Mouse (Mus musculus) ES-Bruce4 (cell line): ENCODE data around the gene Prss22. TPM values are rescaled to one million over a fixed set of nuclear protein-coding genes. Genes with fewer than 3 reads are reported as not detected.

Source experiments
- H3K27ac ChIP-seq: 2 replicates; pipeline ENCODE4 v1.5.1; 2012; ENCODE audit warnings: low read length, inconsistent platforms; ENCODE audit not compliant: insufficient read depth
- H3K27me3 ChIP-seq: 2 replicates; pipeline ENCODE4 v1.6.1; 2012; ENCODE audit warnings: mild to moderate bottlenecking, low read length, inconsistent platforms; ENCODE audit not compliant: control insufficient read depth, poor library complexity, insufficient read depth, severe bottlenecking
- H3K36me3 ChIP-seq: 2 replicates; pipeline ENCODE4 v1.6.1; 2012; ENCODE audit warnings: inconsistent platforms, mild to moderate bottlenecking, low read length, moderate library complexity; ENCODE audit not compliant: control insufficient read depth, poor library complexity, insufficient read depth, severe bottlenecking
- H3K4me1 ChIP-seq: one replicate; pipeline ENCODE4 v1.8.1; 2011; ENCODE audit warnings: low read length; ENCODE audit not compliant: control insufficient read depth, insufficient read depth
- H3K4me3 ChIP-seq: 2 replicates; pipeline ENCODE4 v1.5.1; 2011; ENCODE audit warnings: low read depth, mild to moderate bottlenecking, low read length
- H3K9ac ChIP-seq: 2 replicates; pipeline ENCODE4 v1.6.1; 2012; ENCODE audit warnings: low read depth, mild to moderate bottlenecking, inconsistent platforms; ENCODE audit not compliant: poor library complexity, severe bottlenecking
- H3K9me3 ChIP-seq: replicated peaks from 2 replicates; pipeline ENCODE4 v1.6.1; 2012; ENCODE audit warnings: mild to moderate bottlenecking, low read length, inconsistent platforms; ENCODE audit not compliant: control insufficient read depth, poor library complexity, insufficient read depth, severe bottlenecking
- CTCF ChIP-seq: IDR thresholded peaks from one replicate; pipeline ENCODE4 v1.8.1; 2011; ENCODE audit warnings: low read depth, low read length
- EP300 ChIP-seq: IDR thresholded peaks from 2 replicates; pipeline ENCODE4 v1.6.1; 2011; ENCODE audit warnings: low read depth, low read length; ENCODE audit not compliant: insufficient read depth
- POLR2A ChIP-seq: IDR thresholded peaks from one replicate; pipeline ENCODE4 v1.8.1; 2011; ENCODE audit warnings: low read length; ENCODE audit not compliant: insufficient read depth
- polyA plus RNA-seq: library from polyadenylated mRNA; stranded (reverse); fragments of >200 nt; gene quantifications from 2 replicates; pipeline ENCODE4 v1.2.4, GENCODE M21; 2011; ENCODE audit warnings: low read depth; ENCODE audit not compliant: missing spikeins, insufficient read depth, insufficient read length

The Prss22 gene
- polyA plus RNA-seq, 1 experiment: 0.45 TPM

DNA sequence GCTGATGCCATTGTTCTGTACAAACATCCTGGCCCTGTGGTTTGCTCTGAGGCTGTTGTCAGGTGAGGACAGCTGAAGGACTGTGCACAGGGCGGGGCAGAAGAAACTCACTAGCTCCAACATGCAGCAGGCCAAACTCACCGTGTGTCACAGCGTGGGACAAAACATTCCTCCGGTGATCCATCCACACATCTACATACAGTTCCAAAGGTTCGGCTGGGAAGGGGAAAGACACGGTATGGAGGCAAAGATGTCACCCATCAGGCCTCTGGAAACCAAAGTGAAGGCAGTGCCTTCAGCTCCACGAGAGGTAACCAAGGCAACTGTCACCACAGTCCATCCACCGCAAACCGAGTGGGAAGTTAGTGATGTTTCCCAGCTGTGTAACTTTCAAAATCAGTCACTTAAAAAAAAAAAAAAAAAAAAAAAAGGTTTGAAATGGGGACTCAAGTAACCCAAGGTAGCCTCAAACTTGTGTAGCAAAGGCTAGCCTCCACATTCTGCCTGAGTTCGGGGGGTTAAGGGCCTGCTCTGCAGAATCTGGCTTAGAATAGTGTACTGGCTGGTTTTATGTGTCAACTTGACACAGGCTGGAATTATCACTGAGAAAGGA, 17.5 kb downstream of the Prss22 start, which contains the start of gene Prss30:
Prss30 (minus strand) TSS at position 270 of the 613 bp plus-strand sequence.
- no peak within 1 kb of the TSS for H3K4me3 ChIP-seq
- H3K4me1 ChIP-seq: no peaks in the 10 kb centered on the region
- H3K27ac ChIP-seq: no peak within 1 kb of the TSS
- H3K27me3 ChIP-seq: no peaks in the 10 kb centered on the region
- no peak within 1 kb of the TSS for H3K9ac ChIP-seq
- TF ChIP-seq CTCF (no peak), POLR2A (no peak), EP300 (no peak)
- H3K9me3 ChIP-seq: no peaks in the 10 kb centered on the region
- no peaks in the 10 kb centered on the region for H3K36me3 ChIP-seq

DNA sequence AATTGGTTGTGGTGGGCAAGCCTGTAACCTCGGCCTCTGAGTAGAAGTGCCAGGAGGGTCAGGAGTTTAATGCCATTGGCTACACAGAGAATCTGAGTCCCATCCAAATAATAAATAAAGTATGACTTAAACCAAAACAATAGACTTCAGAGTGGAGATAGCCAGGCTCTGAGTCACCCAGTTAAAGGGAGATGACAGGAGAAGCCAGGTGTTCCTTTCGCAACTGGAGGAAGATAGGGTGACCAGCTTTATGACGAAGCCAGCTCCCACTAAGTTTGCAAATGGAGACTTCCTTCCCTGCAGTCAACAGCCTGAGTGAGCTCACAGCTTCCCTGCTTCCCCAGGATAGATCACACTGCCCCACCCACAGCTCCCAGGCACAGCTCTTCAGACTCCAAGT, 18.4 kb downstream of the Prss22 start:
- no peaks in the 10 kb centered on the region for H3K9me3 ChIP-seq
- H3K4me1 ChIP-seq: no peaks in the 10 kb centered on the region
- TF ChIP-seq POLR2A: no peak
- no peak for TF ChIP-seq EP300
- TF ChIP-seq CTCF: no peak
- no peak overlapping the region for H3K9ac ChIP-seq
- no peak overlapping the region for H3K4me3 ChIP-seq
- H3K27ac ChIP-seq: no peak overlapping the region
- no peaks in the 10 kb centered on the region for H3K27me3 ChIP-seq
- no peaks in the 10 kb centered on the region for H3K36me3 ChIP-seq

GRCm38 (mm10) chr17:23976665-23977064, 21.2 kb downstream of the Prss22 start:
- no peak overlapping the region for H3K4me3 ChIP-seq
- TF ChIP-seq EP300 (no peak), POLR2A (no peak), CTCF (no peak)
- H3K36me3 ChIP-seq: no peaks in the 10 kb centered on the region
- no peaks in the 10 kb centered on the region for H3K9me3 ChIP-seq
- H3K9ac ChIP-seq: no peak overlapping the region
- no peaks in the 10 kb centered on the region for H3K4me1 ChIP-seq
- no peak overlapping the region for H3K27ac ChIP-seq
- no peaks in the 10 kb centered on the region for H3K27me3 ChIP-seq

- no peaks in the 10 kb centered on the region for H3K9me3 ChIP-seq
- H3K4me3 ChIP-seq: no peak overlapping the region
- H3K36me3 ChIP-seq: no peaks in the 10 kb centered on the region
- no peaks in the 10 kb centered on the region for H3K4me1 ChIP-seq
- no peak overlapping the region for H3K9ac ChIP-seq
- no peak for TF ChIP-seq EP300
- no peak for TF ChIP-seq POLR2A
- TF ChIP-seq CTCF: no peak
- H3K27ac ChIP-seq: no peak overlapping the region
- H3K27me3 ChIP-seq: no peaks in the 10 kb centered on the region
Observed at GRCm38 (mm10) chr17:23971315-23971714, 26.6 kb downstream of the Prss22 start.

DNA sequence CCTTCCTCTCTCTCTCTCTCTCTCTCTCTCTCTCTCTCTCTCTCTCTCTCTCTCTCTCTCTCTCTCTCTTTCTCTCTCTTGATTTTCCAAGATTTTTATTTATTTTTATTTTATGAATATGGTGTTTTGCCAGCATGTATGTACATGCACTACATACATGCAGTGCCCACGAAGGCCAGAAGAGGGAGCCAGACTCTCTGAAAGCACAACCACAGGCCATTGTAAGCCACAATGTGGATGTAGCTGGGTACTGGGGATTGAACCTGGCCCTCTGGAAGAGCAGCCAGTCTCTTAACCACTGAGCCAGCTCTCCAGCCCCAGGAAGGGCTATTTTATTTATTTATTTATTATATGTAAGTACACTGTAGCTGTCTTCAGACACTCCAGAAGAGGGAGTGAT, 28.7 kb downstream of the Prss22 start:
- no peak overlapping the region for H3K9ac ChIP-seq
- no peak overlapping the region for H3K4me3 ChIP-seq
- H3K27ac ChIP-seq: no peak overlapping the region
- H3K9me3 ChIP-seq: no peaks in the 10 kb centered on the region
- H3K27me3 ChIP-seq: no peaks in the 10 kb centered on the region
- peak; percentile 93 for TF ChIP-seq CTCF
- TF ChIP-seq EP300: no peak
- H3K36me3 ChIP-seq: no peaks in the 10 kb centered on the region
- H3K4me1 ChIP-seq: no peaks in the 10 kb centered on the region

DNA sequence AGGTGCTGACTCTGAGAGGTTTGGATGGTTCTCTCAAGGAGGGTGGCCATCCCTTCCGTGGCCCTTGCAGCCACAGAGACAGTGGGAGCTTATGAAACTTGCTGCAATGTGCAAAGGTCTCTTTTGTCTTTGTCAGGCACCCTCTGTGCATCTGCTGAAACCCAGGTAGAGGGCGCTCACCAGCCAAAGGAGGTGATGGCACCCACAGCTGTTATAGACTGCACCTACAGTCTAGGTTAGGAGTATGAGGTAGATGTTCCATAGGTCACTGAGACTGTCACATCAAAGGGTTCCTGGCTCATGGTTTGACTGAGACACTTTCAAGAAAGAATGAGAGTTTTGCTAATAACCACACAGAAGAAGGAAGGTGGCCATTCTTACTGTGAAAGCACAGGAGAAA, 29.1 kb downstream of the Prss22 start:
- H3K9ac ChIP-seq: no peak overlapping the region
- H3K4me3 ChIP-seq: no peak overlapping the region
- H3K36me3 ChIP-seq: no peaks in the 10 kb centered on the region
- no peaks in the 10 kb centered on the region for H3K9me3 ChIP-seq
- H3K4me1 ChIP-seq: no peaks in the 10 kb centered on the region
- peak; percentile 57 for TF ChIP-seq CTCF
- TF ChIP-seq POLR2A: no peak
- no peak overlapping the region for H3K27ac ChIP-seq
- no peaks in the 10 kb centered on the region for H3K27me3 ChIP-seq
